Mouse (Mus musculus) CH12.LX (cell line): ENCODE results near the gene Ablim2.

Source experiments
- CTCF ChIP-seq, 2 experiments: IDR thresholded peaks in 1 of 2; conservative IDR thresholded peaks in 1 of 2; 2 replicates each; pipeline ENCODE4 v1.5.1; 2011 to 2012; ENCODE audit warnings: low read depth in 2 of 2, low read length in 2 of 2, improper control_type of control experiment in 1 of 2, inconsistent platforms in 1 of 2, mild to moderate bottlenecking in 1 of 2, moderate library complexity in 1 of 2
- JUND ChIP-seq: conservative IDR thresholded peaks from 2 replicates; pipeline ENCODE4 v1.6.1; 2011; ENCODE audit warnings: low read depth, low read length, improper control_type of control experiment
- POLR2A ChIP-seq: IDR thresholded peaks from 2 replicates; pipeline ENCODE4 v1.6.1; 2011; ENCODE audit warnings: low read depth, mild to moderate bottlenecking, improper control_type of control experiment, low read length
- ZNF384 ChIP-seq: IDR thresholded peaks from 2 replicates; pipeline ENCODE4 v1.6.1; 2012; ENCODE audit warnings: low read depth, low read length, improper control_type of control experiment, inconsistent platforms

GRCm38 (mm10) chr5:35898114-35898513 is 140.4 kb downstream of the Ablim2 start:
- TF ChIP-seq CTCF (conservative IDR thresholded peaks at IDR 0.05 in 1 of 2, IDR thresholded peaks at IDR 0.05 in 1 of 2; ENCODE audit: low read depth in 2 of 2, low read length in 2 of 2) (no peak), JUND (no peak), ZNF384 (no peak), POLR2A (no peak)
